25 mouse cellular contexts compared by ENCODE assay signal in genomic region chr8:108563934-108564564, GRCm38 (mm10).
"Had no signal": no experiment of that assay in that cellular context is flagged by ENCODE, and none has a peak within 500 bp of the region (broad histone marks: within the 10 kb centered on the region; RNA-seq: fewer than 3 reads in every experiment).

No protein-coding gene starts in this region.

- H3K9ac ChIP-seq: heart, embryonic 13.5 days; heart, embryonic 15.5 days; hindbrain, embryonic 13.5 days; hindbrain, embryonic 15.5 days; kidney, embryonic 15.5 days; limb, embryonic 13.5 days; limb, embryonic 15.5 days; liver, embryonic 12.5 days had no signal

- H3K4me2 ChIP-seq: heart, embryonic 11.5 days; heart, embryonic 13.5 days; heart, embryonic 15.5 days; hindbrain, embryonic 13.5 days; hindbrain, embryonic 15.5 days; kidney, embryonic 15.5 days; limb, embryonic 13.5 days; limb, embryonic 15.5 days; liver, embryonic 12.5 days had no signal

- H3K9me3 ChIP-seq: heart, embryonic 13.5 days; heart, embryonic 15.5 days; hindbrain, embryonic 13.5 days; hindbrain, embryonic 15.5 days; kidney, embryonic 15.5 days; limb, embryonic 15.5 days; liver, embryonic 12.5 days had no signal

- H3K27me3 ChIP-seq: heart, embryonic 13.5 days; heart, embryonic 15.5 days; hindbrain, embryonic 13.5 days; hindbrain, embryonic 15.5 days; limb, embryonic 13.5 days; limb, embryonic 15.5 days; liver, embryonic 12.5 days had no signal

- DNase-seq: gastrocnemius, postnatal 14 days; gastrocnemius, postnatal 36 days; heart, adult 2 months; heart, postnatal 14 days; heart, postnatal 36 days; kidney, adult 11 months; kidney, adult 2 months; kidney, adult 9 months; kidney, postnatal 14 days; kidney, postnatal 36 days; layer of hippocampus, adult 9-11 months; layer of hippocampus, postnatal 36 days; left cerebral cortex, postnatal 4 days had no signal

- ATAC-seq: hindbrain, postnatal 0 days; liver, embryonic 12.5 days had no signal

- H3K36me3 ChIP-seq: heart, embryonic 13.5 days; heart, embryonic 15.5 days; hindbrain, embryonic 13.5 days; hindbrain, embryonic 15.5 days; kidney, embryonic 15.5 days; limb, embryonic 13.5 days; limb, embryonic 15.5 days; liver, embryonic 12.5 days had no signal

- H3K4me1 ChIP-seq: heart, embryonic 13.5 days; heart, embryonic 15.5 days; hindbrain, embryonic 15.5 days; kidney, embryonic 15.5 days; liver, embryonic 12.5 days had no signal

- H3K27ac ChIP-seq: heart, adult 2 months; heart, embryonic 13.5 days; heart, embryonic 15.5 days; hindbrain, embryonic 13.5 days; hindbrain, embryonic 15.5 days; hindbrain, postnatal 0 days; kidney, embryonic 15.5 days; kidney, postnatal 0 days; layer of hippocampus, adult 2 months; limb, embryonic 13.5 days; limb, embryonic 15.5 days; liver, embryonic 12.5 days had no signal

- H3K4me3 ChIP-seq: heart, adult 2 months; heart, embryonic 13.5 days; heart, embryonic 15.5 days; hindbrain, embryonic 13.5 days; hindbrain, embryonic 15.5 days; kidney, embryonic 15.5 days; layer of hippocampus, adult 2 months; limb, embryonic 13.5 days; limb, embryonic 15.5 days; liver, embryonic 12.5 days had no signal
